Mouse (Mus musculus) forebrain, embryonic 16.5 days (tissue): Measurements from ENCODE around the gene Zfp580. TPM values are rescaled to one million over a fixed set of nuclear protein-coding genes. Genes with fewer than 3 reads are reported as not detected.

Source experiments
- polyA plus RNA-seq: library from polyadenylated mRNA; unstranded; fragments of >200 nt; fragmentation: Nextera tagmentation; extraction: Ambion mirVana; gene quantifications from 2 replicates; pipeline ENCODE4 v1.2.1, GENCODE M21; 2015

Zfp580 gene
- polyA plus RNA-seq, 1 experiment from 2014 or later = 62.4 TPM

Other genes starting within 250 kb of the Zfp580 start
- gene Ube2s, start 238.9 kb upstream of the Zfp580 start, polyA plus RNA-seq = 291 and 311 TPM in 2 replicates
- gene Shisa7, start 206.8 kb upstream of the Zfp580 start, polyA plus RNA-seq = 8.7 and 13.2 TPM in 2 replicates
- 3.2 and 4.3 TPM in 2 replicates for gene Isoc2b, start 181.3 kb upstream of the Zfp580 start, polyA plus RNA-seq
- gene Isoc2a, start 174.4 kb upstream of the Zfp580 start, polyA plus RNA-seq = 0.52 and 0.92 TPM in 2 replicates
- 0.25 and 0.60 TPM in 2 replicates for gene Gm36210, start 145.0 kb upstream of the Zfp580 start, polyA plus RNA-seq
- 3.4 and 3.9 TPM in 2 replicates for gene Zfp628, start 136.3 kb upstream of the Zfp580 start, polyA plus RNA-seq
- 32.0 and 38.3 TPM in 2 replicates for gene Nat14, start 129.5 kb upstream of the Zfp580 start, polyA plus RNA-seq
- 0.34 and 0.39 TPM in 2 replicates for gene Ssc5d, start 125.8 kb upstream of the Zfp580 start, polyA plus RNA-seq
- not detected in 2 replicates for gene Sbk2, start 87.1 kb upstream of the Zfp580 start, polyA plus RNA-seq
- gene Sbk3, start 80.4 kb upstream of the Zfp580 start, polyA plus RNA-seq = 0.84 and 0.91 TPM in 2 replicates
- 58.4 and 62.2 TPM in 2 replicates for gene Zfp579, start 55.4 kb upstream of the Zfp580 start, polyA plus RNA-seq
- 10.3 and 11.3 TPM in 2 replicates for gene Zfp524, start 37.1 kb upstream of the Zfp580 start, polyA plus RNA-seq
- gene Fiz1, start 36.8 kb upstream of the Zfp580 start, polyA plus RNA-seq = 43.7 and 46.1 TPM in 2 replicates
- gene Gm44973, start 36.0 kb upstream of the Zfp580 start, polyA plus RNA-seq = 0.91 TPM in 1 of 2 replicates, not detected in the other
- 5.9 and 6.5 TPM in 2 replicates for gene Zfp865, start 31.2 kb upstream of the Zfp580 start, polyA plus RNA-seq
- gene Ccdc106, start 31.0 kb upstream of the Zfp580 start, polyA plus RNA-seq = 50.5 and 59.1 TPM in 2 replicates
- gene 4632433K11Rik, start 17.4 kb upstream of the Zfp580 start, polyA plus RNA-seq = not detected in 2 replicates
- gene Zfp784, start 13.1 kb upstream of the Zfp580 start, polyA plus RNA-seq = 8.0 and 9.5 TPM in 2 replicates
- 125 and 128 TPM in 2 replicates for gene U2af2, start 10.6 kb downstream of the Zfp580 start, polyA plus RNA-seq
- 97.9 and 104 TPM in 2 replicates for gene Epn1, start 28.7 kb downstream of the Zfp580 start, polyA plus RNA-seq
- gene Rfpl4, start 65.4 kb downstream of the Zfp580 start, polyA plus RNA-seq = 0.14 TPM in 1 of 2 replicates, not detected in the other
- gene Rasl2-9, start 74.4 kb downstream of the Zfp580 start, polyA plus RNA-seq = 0.32 TPM in 1 of 2 replicates, not detected in the other
- gene Vmn1r55, start 98.1 kb downstream of the Zfp580 start, polyA plus RNA-seq = not detected in 2 replicates
- not detected in 2 replicates for gene Vmn1r56, start 145.2 kb downstream of the Zfp580 start, polyA plus RNA-seq
- gene Vmn1r57, start 167.0 kb downstream of the Zfp580 start, polyA plus RNA-seq = not detected in 2 replicates